Mouse (Mus musculus) inflammation-experienced regulatory T-cells, adult 6 months (primary cell): ENCODE measurements around the gene Cyren. TPM values are rescaled to one million over a fixed set of nuclear protein-coding genes. Genes with fewer than 3 reads are reported as not detected.

Source experiments
- ATAC-seq: one replicate; pipeline ENCODE4 v1.8.0; 2017
- polyA plus RNA-seq, 3 experiments: library from polyadenylated mRNA; unstranded; fragments of 100-300 nt; shearing (Covaris generic); gene quantifications; one replicate each; pipeline ENCODE4 v1.2.1; 2017

The Cyren gene
- polyA plus RNA-seq, 3 experiments from 2014 or later = 5.7 to 6.7 (median 6.5) TPM

DNA sequence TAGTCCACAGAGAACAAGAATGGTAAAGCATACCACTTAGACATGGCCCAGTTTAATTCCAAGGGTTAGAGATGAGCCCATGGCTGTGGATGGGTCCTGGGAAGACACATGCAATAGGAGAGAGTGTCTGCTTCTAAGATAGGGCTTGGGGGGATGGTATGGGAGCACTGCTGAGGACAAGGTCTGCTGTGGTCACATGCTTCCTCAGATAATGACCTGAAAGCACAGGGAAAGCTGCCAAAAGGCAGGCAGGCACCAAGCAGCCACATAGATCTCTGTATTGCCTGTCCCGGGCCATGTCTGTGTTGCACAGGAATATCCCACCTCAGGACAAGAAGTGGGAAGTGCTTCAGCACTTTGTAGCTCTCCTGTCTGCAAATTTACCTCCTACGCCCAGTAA, 21.3 kb upstream of the Cyren start:
- no peak for ATAC-seq

DNA sequence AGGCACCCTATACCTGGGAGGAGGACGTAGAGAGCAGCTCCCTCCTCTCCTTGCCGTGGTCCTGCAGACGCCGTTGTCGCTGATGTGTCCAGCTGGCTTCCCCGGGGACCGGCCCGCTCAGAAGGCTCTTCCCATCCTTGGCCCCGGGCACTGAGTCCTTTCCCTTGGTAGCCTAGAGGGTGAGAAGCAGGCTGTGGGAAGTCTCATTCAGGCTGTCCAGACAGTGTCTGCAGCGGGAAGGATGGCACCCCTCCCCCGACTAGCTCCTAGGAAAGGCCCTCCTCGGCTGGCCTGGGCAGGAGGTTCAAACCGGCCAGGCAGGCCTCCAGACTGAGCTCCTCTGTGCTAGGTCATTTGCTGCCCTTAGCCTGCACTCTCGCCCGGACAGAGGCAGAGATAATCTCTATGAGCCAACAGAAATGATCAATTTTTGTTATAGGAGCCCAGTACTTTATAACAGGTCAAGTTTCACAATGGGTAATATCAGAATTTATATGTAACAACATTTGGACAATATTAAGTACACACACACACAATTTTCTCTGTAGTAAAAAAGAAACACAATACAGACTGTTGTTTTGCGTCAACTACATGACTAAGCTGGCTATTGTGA, 18.4 kb upstream of the Cyren start:
- ATAC-seq = no peak

GRCm38 (mm10) chr6:34895569-34895968, 17.7 kb upstream of the Cyren start:
- no peak for ATAC-seq

DNA sequence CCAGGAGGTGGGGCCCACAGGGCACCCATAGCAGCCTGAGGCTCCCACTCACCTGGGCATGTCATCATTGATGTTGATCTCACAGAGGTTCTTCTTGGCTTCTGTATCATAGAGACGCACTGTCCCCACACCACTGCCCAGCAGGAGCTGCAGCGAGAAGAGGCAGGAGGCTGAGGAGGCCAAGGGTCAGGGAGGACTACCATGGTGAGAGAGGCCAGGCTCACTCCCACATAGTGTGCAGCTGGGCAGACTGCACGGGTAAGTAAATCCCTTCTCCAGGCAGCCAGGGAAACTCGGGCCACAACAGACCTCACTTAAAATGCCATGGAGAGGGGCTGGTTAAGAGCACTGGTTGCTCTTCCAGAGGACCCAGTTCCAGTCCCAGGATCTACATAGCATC, 11.3 kb upstream of the Cyren start:
- no peak for ATAC-seq

DNA sequence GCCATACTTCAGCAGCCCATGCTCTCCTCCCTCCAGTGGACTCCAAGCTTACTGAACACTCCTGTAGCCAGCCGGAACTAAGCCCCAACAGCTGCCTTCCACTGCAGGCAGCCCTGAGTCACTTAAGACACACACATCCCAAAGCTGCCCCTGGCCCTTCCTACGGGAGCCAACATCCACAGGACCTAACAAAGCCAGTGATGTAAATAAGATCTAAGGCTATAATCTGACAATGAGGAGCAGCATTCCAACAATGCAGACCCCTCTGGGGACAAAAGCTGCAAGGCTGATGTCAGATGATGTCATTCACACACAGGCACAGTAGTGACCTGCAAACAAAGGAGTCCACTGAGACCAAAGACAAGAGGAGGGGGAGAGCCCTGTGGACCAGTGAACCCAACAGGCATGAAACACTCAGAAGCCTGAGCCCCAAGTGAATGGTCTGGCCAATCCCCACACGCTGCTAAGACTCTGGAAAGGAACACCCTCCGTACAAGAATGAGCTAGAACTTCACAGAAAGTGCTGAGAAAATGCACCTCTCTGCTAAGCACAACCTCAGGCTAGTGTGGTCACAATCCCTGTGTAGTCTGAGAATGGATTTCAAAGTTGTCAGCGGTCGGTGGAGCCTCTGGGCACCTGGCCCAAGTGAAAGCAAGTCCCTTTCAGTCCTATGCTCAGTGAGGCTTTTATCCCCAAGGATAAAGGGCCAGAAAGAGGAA, 9.4 kb upstream of the Cyren start:
- ATAC-seq = no peak

GRCm38 (mm10) chr6:34884724-34885123, 6.9 kb upstream of the Cyren start:
- no peak for ATAC-seq

GRCm38 (mm10) chr6:34879911-34880475, 2.1 kb upstream of the Cyren start:
- no peak for ATAC-seq

DNA sequence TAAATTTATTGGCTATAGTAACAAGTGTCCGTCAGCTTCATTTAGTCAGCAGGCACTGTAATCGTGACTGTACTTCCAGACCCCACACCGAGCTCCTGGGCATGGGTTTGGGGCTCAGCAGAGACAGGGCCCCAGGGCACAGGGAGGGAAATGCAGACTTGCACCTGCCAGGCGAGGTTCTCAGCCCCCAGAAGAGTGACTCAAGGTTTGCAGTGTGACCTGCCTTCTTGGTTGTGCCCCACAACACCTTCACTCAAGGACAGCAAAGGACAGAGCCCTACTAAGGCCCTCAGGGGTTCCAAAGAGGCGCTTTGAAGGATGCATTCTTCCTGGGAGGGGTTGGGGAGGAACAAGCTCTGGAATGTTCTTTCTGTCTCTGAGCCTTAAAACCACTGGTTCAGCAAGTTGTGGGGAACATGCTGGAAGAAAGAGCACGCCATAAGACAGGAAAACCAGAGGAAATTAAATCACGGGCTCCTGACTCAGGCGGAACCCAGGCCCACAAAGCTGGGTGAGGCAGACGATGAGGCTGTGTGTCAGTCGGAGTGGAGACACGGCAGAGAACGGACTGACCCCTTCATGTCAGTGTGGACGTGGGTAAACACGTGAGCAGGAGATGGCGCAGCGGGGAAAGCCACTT, 1.4 kb upstream of the Cyren start:
- no peak for ATAC-seq

DNA sequence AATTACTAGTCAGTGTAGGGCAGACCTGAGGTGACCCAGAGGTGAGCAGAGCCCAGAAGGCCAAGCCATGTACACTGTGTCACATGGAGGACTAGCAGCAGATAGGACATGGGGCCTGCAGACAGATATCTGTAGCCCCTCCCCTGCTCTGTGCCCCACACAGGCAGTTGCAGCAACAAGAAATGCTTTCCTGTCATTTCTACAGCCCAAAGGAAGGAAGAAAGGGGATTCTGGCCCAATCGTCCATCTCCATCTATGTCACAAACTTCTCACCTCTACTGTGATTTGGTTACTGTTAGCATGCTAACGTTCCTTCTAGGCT, 1.1 kb downstream of the Cyren start:
- ATAC-seq = no peak

DNA sequence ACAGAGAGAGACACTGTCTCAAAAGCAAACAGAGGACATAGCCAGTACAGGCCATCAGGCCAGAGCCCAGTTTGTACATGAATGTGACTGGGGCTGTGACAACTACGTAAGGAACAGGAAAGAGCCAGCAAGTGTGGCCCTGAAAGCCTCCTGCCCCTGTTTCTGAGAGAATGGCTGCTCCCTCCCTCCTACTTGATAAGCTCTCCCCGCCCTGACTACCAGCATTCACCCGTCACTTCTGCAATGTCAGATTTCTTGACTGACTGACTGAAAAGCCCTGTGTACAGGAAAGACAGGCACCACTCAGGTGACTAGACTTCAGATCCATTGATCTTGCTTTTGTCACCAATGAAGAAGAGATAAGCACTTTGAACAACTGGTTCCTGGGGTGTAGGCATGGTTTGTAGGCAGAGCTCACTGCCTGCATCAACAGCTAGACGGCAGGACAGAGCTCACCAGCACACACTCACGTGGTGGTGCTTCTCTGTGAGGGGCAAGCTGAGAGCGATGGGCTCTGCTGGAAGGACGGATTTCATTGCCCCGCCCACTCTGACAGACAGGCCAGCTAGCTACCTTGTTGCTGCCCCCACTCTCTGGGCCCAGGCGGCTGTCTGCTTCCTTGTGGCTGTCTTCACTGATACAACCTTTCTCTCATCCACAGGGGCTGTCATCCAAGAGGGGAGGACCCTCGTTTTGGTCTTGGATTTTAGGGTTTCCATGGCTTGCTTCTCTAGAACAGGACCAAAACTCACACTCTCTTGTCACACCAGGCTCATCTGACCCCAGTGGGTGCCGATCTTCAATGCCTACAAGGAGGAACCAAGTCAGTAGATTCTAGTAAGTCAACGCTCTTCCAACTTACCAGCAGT, 1.7 kb downstream of the Cyren start:
- ATAC-seq = no peak

GRCm38 (mm10) chr6:34875268-34875761, 2.5 kb downstream of the Cyren start:
- ATAC-seq = peak; percentile 10

GRCm38 (mm10) chr6:34874101-34874921, 3.5 kb downstream of the Cyren start:
- ATAC-seq = no peak

DNA sequence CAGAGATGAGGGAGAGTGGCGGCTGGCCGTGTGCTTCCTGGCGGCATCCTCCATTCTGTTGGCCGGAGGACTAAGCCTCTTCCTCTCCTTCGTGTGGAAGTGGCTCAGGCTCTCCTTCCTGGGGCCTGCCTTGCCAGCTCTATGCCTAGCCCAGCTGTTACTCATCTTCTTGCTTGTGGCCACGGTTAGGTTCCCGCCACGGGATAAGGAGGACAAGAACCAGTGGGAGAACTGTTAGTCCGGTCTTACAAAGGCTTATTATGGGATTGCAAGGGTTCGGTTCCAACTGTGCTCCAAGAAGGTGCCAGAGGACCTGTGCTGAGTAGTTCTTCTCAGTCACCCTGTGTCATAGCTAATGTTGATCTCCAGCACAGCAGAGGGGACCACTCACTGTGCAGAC, 5.0 kb downstream of the Cyren start:
- ATAC-seq = no peak

GRCm38 (mm10) chr6:34871929-34872328, 5.9 kb downstream of the Cyren start:
- ATAC-seq = no peak

DNA sequence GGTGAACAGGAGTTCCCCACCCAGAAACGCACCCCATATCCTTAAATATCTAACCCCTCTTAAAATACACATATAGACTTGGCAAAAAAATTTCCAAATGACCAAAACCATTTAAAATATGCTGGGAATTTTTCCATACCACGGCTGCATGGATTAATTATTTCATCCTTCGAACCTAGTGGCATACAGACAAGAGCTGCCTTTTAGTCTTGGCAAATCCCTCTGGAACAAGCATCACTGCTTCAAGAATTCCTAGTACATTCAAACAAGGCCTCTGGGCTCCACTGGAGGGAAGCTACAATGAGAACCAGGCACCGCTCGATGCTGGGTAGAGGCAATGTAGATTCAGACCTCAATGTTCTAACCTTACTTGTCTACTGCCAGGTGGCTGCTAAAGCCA, 7.1 kb downstream of the Cyren start:
- no peak for ATAC-seq

DNA sequence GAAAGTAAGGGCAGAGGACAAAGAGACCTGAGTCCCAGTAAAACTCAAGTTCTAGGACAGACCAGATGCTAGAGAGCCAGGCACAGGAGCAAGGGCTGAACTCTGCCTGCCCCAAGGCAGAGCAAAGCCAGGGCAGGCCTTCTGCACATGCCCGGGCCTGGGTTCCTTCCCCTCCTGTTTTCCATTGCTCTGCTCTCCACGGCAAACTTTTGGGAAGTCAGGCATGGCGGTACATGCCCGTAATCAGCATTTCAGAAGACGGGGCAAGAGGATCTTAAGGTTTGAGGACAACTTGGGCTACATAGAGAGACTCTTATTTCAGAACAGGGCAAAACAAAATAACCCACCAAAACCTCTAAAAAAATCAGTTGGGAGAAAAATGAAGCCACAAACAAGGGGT, 7.7 kb downstream of the Cyren start:
- no peak for ATAC-seq

DNA sequence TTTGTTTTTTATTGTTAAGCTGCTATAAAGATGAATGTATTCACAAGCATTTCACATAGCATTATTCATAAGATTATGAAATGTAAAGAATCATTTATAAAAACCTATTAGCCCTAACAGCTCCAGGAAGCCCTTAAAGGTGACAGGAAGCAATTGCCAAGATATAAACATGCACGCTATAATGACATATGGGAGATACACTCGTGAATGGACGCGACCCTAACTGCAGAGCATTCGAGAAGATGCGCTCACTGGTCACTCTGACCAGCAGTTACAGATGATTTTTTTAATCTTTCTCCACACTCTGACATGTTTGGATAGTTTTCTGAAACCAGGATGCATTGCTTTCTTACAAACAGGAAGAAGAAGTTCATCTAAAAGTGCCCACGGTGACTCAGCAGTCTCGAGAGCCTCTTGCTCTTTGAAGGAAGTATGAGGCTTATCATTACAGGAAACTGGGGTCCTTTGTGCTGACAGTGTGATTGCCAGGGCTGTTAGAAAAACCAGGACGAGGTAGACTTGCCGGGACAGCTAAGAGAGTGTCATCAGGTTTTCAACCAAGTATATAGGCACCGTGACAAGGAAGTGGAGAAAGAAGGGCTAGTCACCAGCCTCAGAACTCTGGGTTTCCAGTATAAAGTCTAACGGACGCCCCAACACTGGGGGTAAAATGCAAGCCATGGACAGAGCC, 8.5 kb downstream of the Cyren start:
- peak; percentile 95 for ATAC-seq

GRCm38 (mm10) chr6:34868507-34869217, 9.2 kb downstream of the Cyren start:
- ATAC-seq = peak; percentile 3

GRCm38 (mm10) chr6:34867995-34868350, 9.9 kb downstream of the Cyren start:
- ATAC-seq = no peak

- ATAC-seq = no peak
Measured at GRCm38 (mm10) chr6:34867301-34867994, 10.4 kb downstream of the Cyren start.
